In genomic region chr8:120437666-120438395, GRCm38 (mm10) we compare ENCODE assay signal across 8 mouse cellular contexts.
DNase-seq lines count a peak whose midpoint lies in the region; ATAC-seq and TF ChIP-seq lines count a peak whose summit lies in the region.

No protein-coding gene starts in this region.

- DNase-seq in adrenal gland, adult 2 months: peak; percentile 69
- DNase-seq in adrenal gland, postnatal 4 days (ENCODE audit: low spot score in 2 of 2): no peak
- peak; percentile 84 for DNase-seq in fat pad, adult 2 months (ENCODE audit: extremely low read depth, low read depth, low spot score)
- DNase-seq in kidney, postnatal 0 days (ENCODE audit: low spot score): peak; percentile 34
- peak; percentile 62 to 76 for DNase-seq in right cerebral cortex, postnatal 36 days (ENCODE audit: low spot score in 2 of 2)
- no peak for DNase-seq in spleen, adult 18-20 months

- 77% methylated on average over 21 of the region's 21 CpGs for WGBS in liver, embryonic 15.5 days (ENCODE audit: insufficient replicate concordance)
- WGBS in liver, embryonic 12.5 days (ENCODE audit: insufficient replicate concordance): 80% methylated on average over 21 of the region's 21 CpGs
- WGBS in kidney, postnatal 0 days: 46% methylated on average over 21 of the region's 21 CpGs

- H3K4me3 ChIP-seq in liver, embryonic 15.5 days (replicated peaks): no peak overlapping the region
- H3K4me3 ChIP-seq in liver, embryonic 12.5 days: no peak overlapping the region
- H3K4me3 ChIP-seq in kidney, postnatal 0 days (replicated peaks; ENCODE audit: low read depth, low read length): no peak overlapping the region

- no peak overlapping the region for H3K27ac ChIP-seq in liver, embryonic 15.5 days (replicated peaks)
- H3K27ac ChIP-seq in liver, embryonic 12.5 days: no peak overlapping the region
- peak overlapping the region; percentile 31; the same call in 1 of the 2 replicates for H3K27ac ChIP-seq in kidney, postnatal 0 days

- peaks cover 67% of the 10 kb centered on the region for H3K27me3 ChIP-seq in liver, embryonic 15.5 days
- H3K27me3 ChIP-seq in liver, embryonic 12.5 days (replicated peaks): peaks cover 78% of the 10 kb centered on the region
- H3K27me3 ChIP-seq in kidney, postnatal 0 days (ENCODE audit: insufficient read depth, low read length): no peaks in the 10 kb centered on the region

- H3K9ac ChIP-seq in liver, embryonic 15.5 days: no peak overlapping the region
- H3K9ac ChIP-seq in liver, embryonic 12.5 days: no peak overlapping the region
- 0 out of 2 replicates have a peak overlapping the region, but pooled peaks have one; percentile 4 for H3K9ac ChIP-seq in kidney, postnatal 0 days (ENCODE audit: low read depth, low read length)

- peak; percentile 33; the same call in 1 of the 2 replicates for TF ChIP-seq CTCF in kidney, postnatal 0 days (IDR thresholded peaks at IDR 0.05; ENCODE audit: low read depth)

- peaks cover 54% of the 10 kb centered on the region for H3K4me1 ChIP-seq in liver, embryonic 15.5 days (replicated peaks)
- H3K4me1 ChIP-seq in liver, embryonic 12.5 days: peaks cover 44% of the 10 kb centered on the region
- H3K4me1 ChIP-seq in kidney, postnatal 0 days (replicated peaks; ENCODE audit: insufficient read depth, low read length): peaks cover 46% of the 10 kb centered on the region

- H3K36me3 ChIP-seq in liver, embryonic 15.5 days (replicated peaks): no peaks in the 10 kb centered on the region
- H3K36me3 ChIP-seq in liver, embryonic 12.5 days: no peaks in the 10 kb centered on the region
- no peaks in the 10 kb centered on the region for H3K36me3 ChIP-seq in kidney, postnatal 0 days (ENCODE audit: insufficient read depth, low read length)

- H3K9me3 ChIP-seq in liver, embryonic 15.5 days (replicated peaks): 0 out of 2 replicates have a peak, but pooled peaks cover 6% of the 10 kb centered on the region
- H3K9me3 ChIP-seq in liver, embryonic 12.5 days (replicated peaks): peaks cover 6% of the 10 kb centered on the region; the same call in 1 of the 2 replicates
- H3K9me3 ChIP-seq in kidney, postnatal 0 days (replicated peaks; ENCODE audit: low read length): no peaks in the 10 kb centered on the region

- ATAC-seq in liver, embryonic 15.5 days (ENCODE audit: insufficient read depth): 0 out of 2 replicates have a peak, but pooled peaks have one; percentile 9
- ATAC-seq in liver, embryonic 12.5 days: no peak
- ATAC-seq in kidney, postnatal 0 days (replicated peaks; ENCODE audit: low FRiP score, low read depth): peak; percentile 64

- H3K4me2 ChIP-seq in liver, embryonic 15.5 days: no peak overlapping the region
- no peak overlapping the region for H3K4me2 ChIP-seq in liver, embryonic 12.5 days
- H3K4me2 ChIP-seq in kidney, postnatal 0 days (ENCODE audit: low read length): no peak overlapping the region

Comparison
In these comparisons a context has a peak if more than half of its experiments do, and no peak if none do; other contexts are left out.
1. DNase-seq: peak in adrenal gland, adult 2 months (single experiment), fat pad, adult 2 months (single experiment), kidney, postnatal 0 days (single experiment) and right cerebral cortex, postnatal 36 days (2 of 2); none in adrenal gland, postnatal 4 days (0 of 2) and spleen, adult 18-20 months (0 of 2).